Mouse (Mus musculus) liver, embryonic 11.5 days (tissue): ENCODE measurements around the gene Gm49373. TPM values are rescaled to one million over a fixed set of nuclear protein-coding genes. Genes with fewer than 3 reads are reported as not detected.
A peak's percentile ranks its signal among the peaks of the same experiment; 100 is the strongest.
"Not testable (repeated sequence)": the region's sequence is repeated elsewhere in the genome, so short reads cannot be mapped to it uniquely, and the experiment has no call there.

Experiments
- ATAC-seq: fragments of 200-750 bp; cut with Nextera tagmentation; replicated peaks from 2 replicates; pipeline ENCODE4 v1.8.0; 2017; ENCODE audit warnings: moderate number of reproducible peaks, mild to moderate bottlenecking, moderate TSS enrichment, moderate library complexity; ENCODE audit not compliant: low FRiP score
- DNase-seq: peaks from one replicate; pipeline ENCODE4 v3.0.0-alpha.2; 2017; ENCODE audit warnings: low spot score
- H3K27ac ChIP-seq: fragments of 300-500 bp; sonication (generic); 2 replicates; pipeline ENCODE4 v1.5.1; 2014; ENCODE audit warnings: mild to moderate bottlenecking, low read depth, low read length, control low read depth
- H3K27me3 ChIP-seq: fragments of 300-500 bp; sonication (generic); replicated peaks from 2 replicates; pipeline ENCODE4 v1.6.1; 2014; ENCODE audit warnings: low read length, mixed read lengths; ENCODE audit not compliant: control insufficient read depth, insufficient read depth
- H3K36me3 ChIP-seq: fragments of 300-500 bp; sonication (generic); 2 replicates; pipeline ENCODE4 v1.6.1; 2014; ENCODE audit warnings: mild to moderate bottlenecking, low read length, moderate library complexity, mixed read lengths; ENCODE audit not compliant: control insufficient read depth, insufficient read depth
- H3K4me1 ChIP-seq: fragments of 300-500 bp; sonication (generic); replicated peaks from 2 replicates; pipeline ENCODE4 v1.6.1; 2014; ENCODE audit warnings: low read length, mixed read lengths; ENCODE audit not compliant: control insufficient read depth, insufficient read depth
- H3K4me2 ChIP-seq: fragments of 300-500 bp; sonication (generic); 2 replicates; pipeline ENCODE4 v1.6.1; 2014; ENCODE audit warnings: mild to moderate bottlenecking, control low read depth, moderate library complexity
- H3K4me3 ChIP-seq: fragments of 300-500 bp; sonication (generic); 2 replicates; pipeline ENCODE4 v1.5.1; 2014; ENCODE audit warnings: low read depth, low read length, control low read depth
- H3K9ac ChIP-seq: fragments of 300-500 bp; sonication (generic); 2 replicates; pipeline ENCODE4 v1.6.1; 2014; ENCODE audit warnings: low read depth, low read length, control low read depth
- H3K9me3 ChIP-seq: fragments of 300-500 bp; sonication (generic); 2 replicates; pipeline ENCODE4 v1.6.1; 2016; ENCODE audit warnings: low read length, inconsistent platforms, mixed read lengths; ENCODE audit not compliant: control insufficient read depth
- WGBS: fragments of 180-500 bp; shearing (Covaris S2); extraction: QIAGEN DNeasy Blood & Tissue Kit; methylation state at CpG from one replicate; pipeline ENCODE4 v1.1.7; 2014; 5-methylcytosine and 5-hydroxymethylcytosine counted together
- polyA plus RNA-seq: library from polyadenylated mRNA; unstranded; fragments of >200 nt; fragmentation: Nextera tagmentation; extraction: Ambion mirVana; gene quantifications from 2 replicates; pipeline ENCODE4 v1.2.1, GENCODE M21; 2014

Gene Gm49373
- polyA plus RNA-seq, 1 experiment from 2014 or later = 1.4 TPM

DNA sequence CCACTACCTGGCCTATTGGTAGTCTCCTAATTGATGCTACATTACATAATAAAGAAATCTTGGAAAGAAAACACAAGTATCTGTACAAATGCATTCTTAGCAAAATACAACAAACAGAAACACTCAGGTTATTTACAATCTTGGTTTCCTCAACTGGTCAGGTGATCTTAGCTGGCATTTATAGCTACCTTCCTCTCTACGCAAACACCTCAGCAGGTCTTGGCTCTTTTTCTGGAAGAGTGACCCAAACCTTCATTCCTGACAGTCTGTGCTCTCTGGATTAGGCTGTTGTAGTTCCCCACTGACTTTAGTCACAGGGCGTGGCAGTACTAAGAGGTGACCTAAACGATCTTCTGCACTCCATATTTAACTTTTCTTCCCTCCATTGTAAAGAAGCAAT lies 27.7 kb downstream of the Gm49373 start:
- ATAC-seq (no peak), DNase-seq (no peak)
- Histone ChIP-seq H3K4me2 (no peak overlapping the region), H3K4me3 (no peak overlapping the region), H3K27me3 (no peaks in the 10 kb centered on the region), H3K27ac (no peak overlapping the region), H3K36me3 (no peaks in the 10 kb centered on the region), H3K4me1 (peaks cover 9% of the 10 kb centered on the region), H3K9me3 (no peaks in the 10 kb centered on the region), H3K9ac (no peak overlapping the region)
- 74% methylated on average over 3 of the region's 3 CpGs for WGBS

DNA sequence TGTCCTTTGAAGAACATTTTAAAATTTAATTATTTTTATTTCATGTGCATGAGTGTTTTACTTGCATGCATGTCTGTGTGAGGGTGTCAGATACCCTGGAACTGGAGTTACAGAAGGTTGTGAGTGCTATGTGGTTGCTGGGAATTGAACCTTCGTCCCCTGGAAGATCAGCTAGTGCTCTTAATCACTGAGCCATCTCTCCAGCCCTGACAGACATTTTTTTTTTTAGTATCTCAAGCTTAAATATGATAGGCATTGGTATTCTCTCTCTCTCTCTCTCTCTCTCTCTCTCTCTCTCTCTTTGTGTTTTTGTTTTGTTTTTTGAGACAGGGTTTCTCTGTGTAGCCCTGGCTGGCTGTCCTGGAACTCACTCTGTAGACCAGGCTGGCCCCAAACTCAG lies 28.1 kb downstream of the Gm49373 start:
- not testable (repeated sequence) for H3K9ac ChIP-seq, ATAC-seq, DNase-seq, H3K36me3 ChIP-seq, H3K4me2 ChIP-seq, H3K4me3 ChIP-seq, H3K9me3 ChIP-seq, H3K27ac ChIP-seq, H3K27me3 ChIP-seq
- 45% methylated on average over 1 of the region's 1 CpGs for WGBS
- H3K4me1 ChIP-seq = peaks cover 12% of the 10 kb centered on the region

GRCm38 (mm10) chr9:21043563-21043962 lies 29.3 kb downstream of the Gm49373 start:
- no peak for DNase-seq
- Histone ChIP-seq H3K36me3 (no peaks in the 10 kb centered on the region), H3K27ac (no peak overlapping the region), H3K4me3 (no peak overlapping the region), H3K4me1 (peaks cover 14% of the 10 kb centered on the region), H3K4me2 (no peak overlapping the region), H3K9me3 (peaks cover 3% of the 10 kb centered on the region; the same call in 1 of the 2 replicates), H3K27me3 (peaks cover 6% of the 10 kb centered on the region), H3K9ac (no peak overlapping the region)
- no peak for ATAC-seq
- 56% methylated on average over 4 of the region's 4 CpGs for WGBS

- H3K4me1 ChIP-seq = peaks cover 29% of the 10 kb centered on the region
- H3K27me3 ChIP-seq = peaks cover 29% of the 10 kb centered on the region
- WGBS = 46% methylated on average over 4 of the region's 4 CpGs
- no peak overlapping the region for H3K27ac ChIP-seq
- no peak overlapping the region for H3K4me2 ChIP-seq
- no peak for ATAC-seq
- no peak overlapping the region for H3K4me3 ChIP-seq
- H3K36me3 ChIP-seq = no peaks in the 10 kb centered on the region
- H3K9ac ChIP-seq = no peak overlapping the region
- peaks cover 3% of the 10 kb centered on the region; the same call in 1 of the 2 replicates for H3K9me3 ChIP-seq
- no peak for DNase-seq
These were observed 31.6 kb downstream of the Gm49373 start for GRCm38 (mm10) chr9:21041308-21041707.

- Histone ChIP-seq H3K9ac (no peak overlapping the region), H3K4me2 (0 out of 2 replicates have a peak overlapping the region, but pooled peaks have one; percentile 5), H3K27ac (no peak overlapping the region)
These were observed 33.1 kb downstream of the Gm49373 start for GRCm38 (mm10) chr9:21039779-21040178.

DNA sequence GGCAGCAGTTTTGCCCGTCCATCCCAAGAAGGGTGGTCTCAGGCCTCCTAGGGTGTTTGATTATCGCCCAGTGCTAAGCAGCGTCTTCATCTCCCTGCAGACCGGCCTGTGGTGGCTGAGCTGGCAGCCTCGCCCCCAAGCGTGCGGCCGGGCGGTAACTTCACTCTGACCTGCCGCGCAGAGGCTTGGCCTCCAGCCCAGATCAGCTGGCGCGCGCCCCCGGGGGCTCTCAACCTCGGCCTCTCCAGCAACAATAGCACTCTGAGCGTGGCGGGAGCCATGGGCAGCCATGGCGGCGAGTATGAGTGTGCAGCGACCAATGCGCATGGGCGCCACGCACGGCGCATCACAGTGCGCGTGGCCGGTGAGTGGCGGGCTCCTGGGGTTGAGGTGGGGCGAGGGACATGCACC lies 35.4 kb downstream of the Gm49373 start:
- Histone ChIP-seq H3K4me3 (peak overlapping the region; percentile 26), H3K27me3 (peaks cover 66% of the 10 kb centered on the region), H3K4me1 (peaks cover 39% of the 10 kb centered on the region), H3K27ac (no peak overlapping the region), H3K36me3 (no peaks in the 10 kb centered on the region), H3K9ac (no peak overlapping the region), H3K4me2 (peak overlapping the region; percentile 59), H3K9me3 (peaks cover 3% of the 10 kb centered on the region; the same call in 1 of the 2 replicates)
- WGBS = 6% methylated on average over 31 of the region's 31 CpGs
- no peak for DNase-seq
- ATAC-seq = no peak

More at GRCm38 (mm10) chr9:21039779-21040178, 33.1 kb downstream of the Gm49373 start:
- 57% methylated on average over 3 of the region's 3 CpGs for WGBS
- Histone ChIP-seq H3K36me3 (no peaks in the 10 kb centered on the region), H3K4me1 (peaks cover 31% of the 10 kb centered on the region), H3K4me3 (no peak overlapping the region), H3K27me3 (peaks cover 44% of the 10 kb centered on the region), H3K9me3 (peaks cover 3% of the 10 kb centered on the region; the same call in 1 of the 2 replicates)
- ATAC-seq (peak; percentile 78), DNase-seq (no peak)

GRCm38 (mm10) chr9:21036666-21037065 lies 36.2 kb downstream of the Gm49373 start:
- H3K4me1 ChIP-seq = peaks cover 47% of the 10 kb centered on the region
- H3K27ac ChIP-seq = no peak overlapping the region
- H3K4me3 ChIP-seq = 0 out of 2 replicates have a peak overlapping the region, but pooled peaks have one; percentile 1
- H3K9ac ChIP-seq = no peak overlapping the region
- no peak overlapping the region; the same call in 1 of the 2 replicates for H3K4me2 ChIP-seq
- no peaks in the 10 kb centered on the region for H3K36me3 ChIP-seq
- DNase-seq (no peak), ATAC-seq (no peak)
- 4% methylated on average over 22 of the region's 22 CpGs for WGBS
- H3K27me3 ChIP-seq = peaks cover 74% of the 10 kb centered on the region
- H3K9me3 ChIP-seq = peaks cover 3% of the 10 kb centered on the region; the same call in 1 of the 2 replicates

- Histone ChIP-seq H3K27me3 (peaks cover 76% of the 10 kb centered on the region), H3K27ac (no peak overlapping the region), H3K9ac (no peak overlapping the region), H3K36me3 (no peaks in the 10 kb centered on the region), H3K9me3 (peaks cover 3% of the 10 kb centered on the region; the same call in 1 of the 2 replicates), H3K4me3 (0 out of 2 replicates have a peak overlapping the region, but pooled peaks have one; percentile 1), H3K4me1 (peaks cover 50% of the 10 kb centered on the region), H3K4me2 (no peak overlapping the region)
- DNase-seq = no peak
- no peak for ATAC-seq
- 13% methylated on average over 20 of the region's 20 CpGs for WGBS
These were observed 36.7 kb downstream of the Gm49373 start for GRCm38 (mm10) chr9:21036161-21036560.

- DNase-seq (no peak), ATAC-seq (no peak)
- peaks cover 47% of the 10 kb centered on the region for H3K4me1 ChIP-seq
These were observed 37.3 kb downstream of the Gm49373 start for GRCm38 (mm10) chr9:21035586-21035985.

More at GRCm38 (mm10) chr9:21035586-21035985, 37.3 kb downstream of the Gm49373 start:
- Histone ChIP-seq H3K36me3 (no peaks in the 10 kb centered on the region), H3K9ac (no peak overlapping the region), H3K9me3 (peaks cover 3% of the 10 kb centered on the region; the same call in 1 of the 2 replicates), H3K4me2 (no peak overlapping the region), H3K4me3 (no peak overlapping the region; the same call in 1 of the 2 replicates), H3K27me3 (peaks cover 76% of the 10 kb centered on the region), H3K27ac (no peak overlapping the region)
- 34% methylated on average over 9 of the region's 9 CpGs for whole genome bisulfite sequencing
